Mouse (Mus musculus): ENCODE data around the gene Cit. TPM values are rescaled to one million over a fixed set of nuclear protein-coding genes. Genes with fewer than 3 reads are reported as not detected.

The Cit gene
- total RNA-seq, 2 experiments from 2014 or later = 2.7 to 3.3 TPM

DNA sequence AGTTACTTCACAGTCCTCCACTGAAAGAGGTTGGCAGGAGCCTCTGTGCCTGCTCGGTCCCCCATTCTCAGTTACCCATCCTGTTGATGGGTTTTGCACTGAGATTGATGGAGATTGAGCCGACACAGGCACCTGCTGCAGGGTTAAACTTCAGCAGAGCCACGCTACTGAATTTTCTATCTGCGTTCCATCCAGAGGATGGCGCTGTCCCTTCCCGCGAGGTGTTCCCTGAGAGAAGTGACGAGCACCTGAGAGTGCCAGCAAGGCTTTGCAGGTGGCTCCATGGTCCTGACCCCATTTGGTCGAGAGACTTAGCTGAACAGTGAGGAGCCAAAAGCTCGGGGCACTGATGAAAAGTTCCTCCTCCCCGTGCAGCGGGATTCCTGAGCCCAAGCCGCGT is 111.0 kb downstream of the Cit start:
- no peak for DNase-seq (ENCODE audit: low spot score in 2 of 2)

DNA sequence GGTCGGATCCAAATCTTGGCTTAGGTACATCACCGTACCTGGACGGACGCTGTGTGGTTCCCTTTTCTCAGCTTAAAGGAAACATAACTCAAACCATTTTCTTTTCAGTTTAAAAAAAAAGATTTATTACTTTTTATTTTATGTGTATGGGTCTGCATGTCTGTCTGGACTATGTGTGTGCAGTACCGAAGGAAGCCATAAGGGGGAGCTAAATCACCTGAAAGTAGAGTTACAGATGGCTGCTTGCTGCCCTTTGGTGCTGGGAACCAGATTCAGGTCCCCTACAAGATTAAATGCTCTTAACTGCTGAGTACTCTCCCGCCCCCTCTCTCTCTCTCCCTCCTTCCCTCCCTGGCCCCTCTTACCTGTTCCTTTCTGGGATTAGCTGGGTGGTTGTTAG is 112.1 kb downstream of the Cit start:
- DNase-seq (ENCODE audit: low spot score in 2 of 2) = no peak

DNA sequence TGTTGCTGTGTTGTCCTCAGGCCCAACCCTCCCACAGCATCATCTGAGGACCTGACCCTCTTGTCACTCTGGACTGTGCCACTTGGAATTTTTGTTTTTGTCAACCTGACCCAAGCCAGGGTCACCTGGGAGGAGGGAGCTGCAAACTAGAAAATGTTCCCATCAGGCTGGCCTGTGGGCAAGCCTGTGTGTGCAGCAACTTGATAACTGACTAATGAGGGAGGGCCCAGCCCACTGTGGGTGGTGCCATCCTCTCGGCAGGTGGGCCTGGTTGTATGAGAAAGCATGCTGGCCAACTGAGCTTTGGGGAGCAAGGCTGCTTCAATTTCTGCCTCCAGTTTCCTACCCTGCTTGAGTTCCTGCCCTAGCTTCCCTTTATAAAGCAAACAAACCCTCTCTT is 113.3 kb downstream of the Cit start:
- DNase-seq (ENCODE audit: low spot score in 2 of 2) = no peak

DNA sequence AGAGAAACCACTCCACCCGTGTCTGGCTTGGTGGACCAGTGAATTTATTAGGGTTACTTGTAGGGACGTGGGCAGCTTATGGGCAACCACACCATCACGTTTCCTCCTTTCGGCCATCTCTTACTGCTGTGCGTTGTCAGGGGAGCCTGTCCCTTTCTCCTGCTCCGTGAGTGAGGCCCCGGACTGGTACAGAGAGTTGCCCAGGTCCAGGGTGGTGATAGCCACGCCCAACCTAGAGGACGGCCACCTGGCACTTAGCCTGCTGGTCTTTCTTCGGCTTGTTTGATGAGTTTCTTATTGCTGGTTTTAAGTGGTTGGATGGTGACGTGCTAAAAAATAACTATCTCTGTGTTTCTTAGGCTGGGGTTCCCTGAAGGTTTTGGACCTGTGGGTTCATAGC is 113.7 kb downstream of the Cit start:
- no peak for DNase-seq (ENCODE audit: low spot score in 2 of 2)

DNA sequence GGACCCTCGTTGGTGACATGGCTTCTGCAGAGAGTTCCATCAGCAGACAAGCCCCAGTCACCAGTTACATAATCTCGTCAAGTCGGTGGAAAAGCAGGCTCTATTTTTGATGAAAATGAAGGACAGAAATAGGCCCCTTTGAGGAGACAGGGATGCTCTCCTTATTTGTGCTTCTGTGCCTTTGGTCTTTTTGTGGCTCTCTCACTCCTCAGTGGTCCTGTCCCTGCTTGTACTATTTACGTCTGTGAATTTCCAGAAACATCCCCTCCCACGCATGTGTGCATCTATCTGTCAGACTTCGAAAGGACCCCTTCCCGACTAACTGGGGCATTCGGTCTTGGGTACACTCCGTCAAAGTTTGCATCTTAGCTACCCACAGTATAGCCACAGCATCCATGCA is 116.7 kb downstream of the Cit start:
- DNase-seq (ENCODE audit: low spot score in 2 of 2) = no peak

DNA sequence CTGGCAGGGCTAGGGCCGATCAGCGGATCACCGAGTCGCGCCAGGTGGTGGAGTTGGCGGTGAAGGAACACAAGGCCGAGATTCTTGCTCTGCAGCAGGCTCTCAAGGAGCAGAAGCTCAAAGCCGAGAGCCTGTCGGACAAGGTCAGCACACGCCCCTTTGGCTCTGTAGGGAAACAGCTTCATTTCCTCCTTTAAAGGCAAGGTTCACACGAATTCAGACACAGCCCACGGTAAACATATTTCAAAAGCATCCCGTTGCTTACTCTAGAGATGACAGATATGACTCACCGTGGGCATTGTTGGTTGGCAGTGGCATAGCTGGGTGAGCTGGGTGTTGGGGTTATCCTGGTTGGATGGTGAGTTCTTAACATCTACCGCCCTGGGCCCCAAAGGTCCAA is 126.2 kb downstream of the Cit start:
- DNase-seq (ENCODE audit: low spot score in 2 of 2) = no peak

DNA sequence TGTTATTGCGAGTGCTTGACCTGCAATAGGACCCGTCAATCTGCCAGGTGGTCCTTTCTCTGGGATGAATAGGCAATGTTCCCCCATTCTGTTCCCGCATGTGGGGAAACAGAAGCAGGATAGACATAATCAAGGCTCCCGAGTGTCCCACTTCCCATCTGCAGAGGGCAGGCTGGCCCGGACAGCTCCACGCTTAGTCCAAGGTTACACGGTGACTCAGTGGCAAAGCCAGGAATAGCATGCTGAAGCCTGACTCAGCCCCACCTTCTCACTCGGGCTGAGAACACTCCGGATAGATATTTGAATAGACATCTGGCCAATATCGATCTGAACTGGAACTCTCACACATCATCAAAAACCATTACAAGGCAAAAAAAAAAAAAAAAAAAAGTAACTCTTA is 130.6 kb downstream of the Cit start:
- peak in 1 of 2 experiments; percentile 51 for DNase-seq (ENCODE audit: low spot score in 2 of 2)

DNA sequence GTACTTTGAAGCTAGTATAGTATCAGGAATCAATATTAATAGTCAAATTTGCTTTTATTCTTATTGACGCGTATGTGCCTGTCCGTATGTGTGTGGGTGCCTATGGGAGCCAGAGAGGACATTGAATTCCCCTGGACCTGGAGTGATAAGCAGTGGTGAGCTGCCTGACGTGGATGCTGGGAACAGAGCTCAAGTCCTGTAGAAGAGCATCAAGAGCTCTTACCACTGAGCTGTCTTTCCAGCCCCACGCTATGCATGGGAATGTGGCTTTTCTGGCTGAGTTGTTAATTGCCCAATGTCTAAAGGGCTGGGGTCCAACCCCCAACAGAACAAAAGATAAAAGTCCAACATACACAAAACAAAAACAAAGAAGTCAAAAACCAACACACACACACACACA is 131.4 kb downstream of the Cit start:
- no peak for DNase-seq (ENCODE audit: low spot score in 2 of 2)

DNA sequence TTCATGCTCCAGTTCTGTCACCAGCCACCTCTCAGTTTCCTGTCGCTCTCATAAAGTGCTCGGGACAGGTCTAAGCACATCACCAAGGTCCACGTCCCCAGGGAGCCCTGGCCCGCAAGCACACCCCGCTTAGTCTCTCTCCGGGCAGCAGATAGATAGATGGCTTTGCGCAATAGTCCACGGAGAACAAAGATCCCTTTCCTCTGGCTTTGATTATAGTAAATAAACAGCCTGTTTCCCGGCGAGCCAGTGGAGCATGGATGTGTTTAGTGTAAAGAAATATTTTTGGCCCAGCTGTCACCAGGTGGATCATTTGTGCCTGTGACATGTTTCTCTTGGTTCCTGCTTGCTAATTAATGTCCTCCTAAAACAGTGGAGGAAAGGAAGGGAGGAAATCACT is 132.2 kb downstream of the Cit start:
- no peak for DNase-seq (ENCODE audit: low spot score in 2 of 2)

DNA sequence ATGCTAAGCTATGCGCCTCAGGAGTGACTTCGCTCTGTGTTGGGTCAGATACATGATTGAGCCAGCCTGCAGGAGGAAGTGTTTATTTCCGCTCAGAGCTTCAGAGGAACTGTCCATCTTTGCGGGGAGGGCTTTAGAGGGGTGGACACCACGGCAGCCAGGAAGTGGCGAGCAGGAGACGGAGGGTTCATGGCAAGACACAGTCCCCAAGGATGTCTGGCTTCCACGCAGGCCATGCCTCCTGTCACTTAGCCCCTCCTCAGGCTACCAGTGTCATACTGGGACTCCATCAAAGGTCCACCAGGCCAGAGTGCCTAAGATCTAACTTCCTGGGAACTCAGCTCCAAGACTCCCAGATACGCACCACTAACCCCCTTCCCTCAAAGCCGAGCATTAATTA is 132.7 kb downstream of the Cit start:
- DNase-seq (ENCODE audit: low spot score in 2 of 2) = no peak

DNA sequence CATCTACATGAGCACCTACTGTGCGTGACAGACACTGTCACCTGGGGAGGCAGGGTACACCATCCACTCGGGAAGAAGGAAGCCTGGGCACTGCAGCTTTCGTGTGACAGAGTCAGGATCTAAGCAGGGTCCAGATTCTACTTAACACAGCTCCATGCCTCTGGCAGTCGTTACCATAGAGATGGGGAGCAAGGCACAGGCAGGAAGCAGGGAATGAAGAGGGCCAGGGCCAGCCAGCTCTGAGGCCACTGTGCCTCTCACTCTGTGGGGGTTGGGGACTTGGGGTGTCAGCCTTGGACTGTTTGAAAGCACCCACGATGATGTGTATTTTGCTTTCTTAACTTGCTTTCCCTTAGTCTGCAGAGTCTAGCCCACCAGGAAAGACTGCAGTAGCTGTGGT is 133.2 kb downstream of the Cit start:
- DNase-seq (ENCODE audit: low spot score in 2 of 2) = no peak

DNA sequence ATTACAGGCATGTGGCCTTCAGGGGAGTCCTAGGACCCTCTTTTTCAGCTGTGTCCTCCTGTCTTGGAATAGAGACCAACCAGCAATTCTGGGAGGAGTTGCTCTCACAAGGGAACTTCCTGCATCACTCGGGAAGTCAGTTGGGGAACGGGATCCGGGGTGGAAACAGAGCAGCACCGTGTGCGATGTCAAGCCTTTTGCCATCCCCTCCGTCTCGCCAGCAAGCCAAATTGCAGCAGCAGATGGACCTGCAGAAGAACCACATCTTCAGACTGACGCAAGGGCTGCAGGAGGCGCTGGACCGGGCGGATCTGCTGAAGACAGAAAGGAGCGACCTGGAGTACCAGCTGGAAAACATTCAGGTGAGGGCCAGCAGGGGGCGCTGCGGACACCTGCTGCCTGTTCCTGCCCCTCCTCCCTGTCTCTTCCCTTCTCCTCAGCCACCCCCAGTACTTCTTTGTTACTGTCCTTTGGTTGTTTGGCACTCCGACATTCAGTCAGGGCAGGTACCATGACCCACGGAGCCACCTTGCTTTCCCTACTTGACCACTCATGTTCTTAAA is 134.1 kb downstream of the Cit start:
- no peak for DNase-seq (ENCODE audit: low spot score in 2 of 2)

DNA sequence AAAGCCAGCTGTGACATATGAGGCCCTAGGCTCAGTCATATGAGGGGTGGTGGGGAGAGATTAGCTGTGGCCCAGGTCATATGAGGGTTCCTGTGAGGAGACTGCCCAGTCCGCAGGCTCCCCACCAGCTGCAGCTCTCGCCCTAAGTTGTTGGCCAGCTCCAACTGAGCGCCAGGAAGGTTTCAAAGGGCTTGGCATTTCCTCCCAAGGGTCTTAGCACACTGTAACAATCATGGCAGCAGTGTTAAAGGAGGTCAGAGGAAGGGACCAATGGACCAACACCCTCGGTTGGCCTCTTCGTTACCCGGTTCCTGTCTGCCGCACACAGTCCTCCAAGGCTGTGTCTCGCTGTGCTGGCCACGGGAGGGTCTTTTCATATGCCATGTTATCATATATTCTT is 135.5 kb downstream of the Cit start:
- no peak for DNase-seq (ENCODE audit: low spot score in 2 of 2)

DNA sequence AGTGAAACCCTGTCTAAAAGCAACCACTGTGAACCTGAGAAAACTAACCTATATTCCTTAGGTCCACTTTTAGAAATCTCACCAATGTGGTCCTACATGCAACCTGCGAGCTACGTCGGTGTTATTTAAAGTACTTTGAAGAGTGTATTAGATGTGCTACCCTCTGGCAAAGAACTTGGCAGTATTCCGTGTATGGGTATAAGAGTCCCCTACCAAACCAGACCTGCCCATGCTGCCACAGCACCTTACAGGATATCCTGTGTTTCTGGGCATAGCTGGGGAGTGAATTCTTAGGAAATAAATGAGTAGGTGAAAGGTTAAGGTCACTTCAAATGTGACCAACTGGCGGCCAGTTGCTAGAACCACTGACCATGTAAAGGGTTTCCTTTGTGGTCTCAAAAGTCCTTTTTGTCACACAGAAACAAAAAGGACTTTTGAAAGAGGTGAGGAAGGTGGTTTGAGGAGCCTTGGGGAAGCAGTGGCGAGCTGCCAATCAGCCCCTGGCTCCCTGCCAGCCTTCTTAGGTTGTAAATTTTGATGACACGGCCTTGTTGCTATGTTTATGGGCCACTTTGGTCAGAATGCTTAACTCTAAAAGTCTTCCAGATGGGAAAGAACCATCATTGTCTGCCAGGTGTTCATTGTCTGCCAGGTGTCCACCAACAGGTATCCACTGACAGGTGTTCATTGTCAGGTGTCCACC is 137.7 kb downstream of the Cit start:
- peak; percentile 54 to 71 for DNase-seq (ENCODE audit: low spot score in 2 of 2)

DNA sequence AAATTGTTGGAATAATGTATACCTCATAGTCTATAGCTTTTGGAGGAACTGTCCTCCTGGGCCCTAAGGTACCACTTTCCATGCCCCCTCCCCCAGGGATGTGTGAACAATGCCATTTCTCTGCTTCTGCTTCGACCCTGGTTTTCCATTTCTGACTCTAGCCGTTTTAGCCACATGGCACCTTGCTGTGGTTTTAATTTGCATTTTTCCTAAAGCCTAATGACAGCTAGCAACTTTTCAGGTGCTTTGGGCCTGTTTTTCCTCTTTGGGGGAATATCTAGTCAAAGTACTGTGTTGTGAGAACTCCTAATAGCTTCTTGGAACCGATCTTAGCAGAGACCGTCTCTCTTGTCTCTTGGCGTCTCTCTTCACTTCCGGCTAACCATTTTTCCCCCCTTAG is 139.3 kb downstream of the Cit start:
- DNase-seq (ENCODE audit: low spot score in 2 of 2) = no peak

DNA sequence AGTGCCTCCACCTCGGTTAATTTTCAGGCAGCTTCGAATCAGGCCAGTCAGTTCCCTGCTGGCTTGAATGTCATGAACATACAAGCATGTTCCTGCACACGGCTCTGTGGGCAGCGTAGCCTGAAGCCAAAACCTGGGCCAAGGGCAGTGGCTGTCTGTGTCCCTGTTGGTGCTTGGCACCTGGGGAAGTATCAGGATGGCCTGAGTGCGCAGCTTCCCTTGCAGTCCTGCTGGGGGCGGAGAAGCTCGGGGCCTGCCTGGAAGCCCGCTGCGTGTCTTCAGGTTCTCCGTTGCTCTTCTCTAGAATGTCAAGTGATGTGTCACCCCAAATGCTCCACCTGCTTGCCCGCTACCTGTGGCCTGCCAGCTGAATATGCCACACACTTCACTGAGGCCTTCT is 140.0 kb downstream of the Cit start:
- no peak for DNase-seq (ENCODE audit: low spot score in 2 of 2)

DNA sequence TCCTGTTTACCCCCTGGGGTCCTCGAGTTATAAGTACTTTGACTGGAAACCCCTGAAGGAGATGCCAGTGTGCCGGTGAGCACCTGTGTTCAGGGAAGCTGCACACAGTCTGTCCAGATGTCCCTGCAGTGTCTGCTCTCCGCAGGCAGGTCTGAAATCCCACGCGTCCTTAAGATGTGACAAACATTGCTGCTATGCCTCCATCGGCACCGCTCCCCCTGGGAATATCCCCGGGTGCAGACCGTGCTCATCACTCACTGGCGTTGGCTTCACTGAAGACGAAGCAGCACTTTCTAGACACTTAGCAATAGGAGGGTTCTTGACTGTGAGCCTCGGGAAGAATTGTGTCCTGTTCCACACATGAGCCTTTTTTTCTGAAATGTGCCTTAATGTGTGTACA is 142.2 kb downstream of the Cit start:
- DNase-seq (ENCODE audit: low spot score in 2 of 2) = no peak

DNA sequence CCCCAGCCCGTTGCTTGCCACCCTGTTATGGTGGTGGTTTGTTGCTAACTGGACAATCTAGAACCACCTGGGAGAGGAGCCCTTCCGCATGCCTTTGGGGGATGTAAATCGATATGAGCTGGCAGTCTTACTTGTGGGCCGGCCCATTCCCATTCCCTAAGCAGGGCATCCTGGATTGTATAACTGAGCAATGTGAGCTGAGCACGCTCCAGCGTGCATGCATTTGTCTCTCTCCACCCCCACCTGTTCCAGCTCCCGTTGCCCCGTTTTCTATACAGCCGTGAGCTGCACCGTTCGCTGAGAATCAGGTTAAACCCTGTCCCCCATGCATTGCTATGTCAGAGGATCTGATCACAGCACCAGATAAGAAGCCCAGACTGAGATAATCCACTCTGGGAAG is 146.6 kb downstream of the Cit start:
- no peak for DNase-seq (ENCODE audit: low spot score in 2 of 2)

DNA sequence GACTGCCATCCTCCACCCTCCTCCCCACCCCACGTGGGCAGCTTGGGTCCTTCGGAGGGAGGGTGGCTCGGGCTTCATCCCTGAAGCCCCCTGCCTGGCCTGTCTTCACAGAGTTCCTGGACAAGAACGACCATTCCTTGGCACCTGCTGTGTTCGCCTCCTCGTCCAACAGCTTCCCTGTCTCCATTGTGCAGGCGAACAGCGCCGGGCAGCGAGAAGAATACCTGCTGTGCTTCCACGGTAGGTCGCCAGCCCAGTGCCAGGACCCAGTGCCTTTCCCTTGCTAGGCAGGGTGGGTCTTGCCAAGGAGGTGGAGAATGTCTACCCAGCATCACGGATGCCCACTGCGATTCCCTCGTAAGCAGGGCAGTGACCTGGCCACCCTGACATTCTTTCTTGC is 149.0 kb downstream of the Cit start:
- DNase-seq (ENCODE audit: low spot score in 2 of 2) = no peak

DNA sequence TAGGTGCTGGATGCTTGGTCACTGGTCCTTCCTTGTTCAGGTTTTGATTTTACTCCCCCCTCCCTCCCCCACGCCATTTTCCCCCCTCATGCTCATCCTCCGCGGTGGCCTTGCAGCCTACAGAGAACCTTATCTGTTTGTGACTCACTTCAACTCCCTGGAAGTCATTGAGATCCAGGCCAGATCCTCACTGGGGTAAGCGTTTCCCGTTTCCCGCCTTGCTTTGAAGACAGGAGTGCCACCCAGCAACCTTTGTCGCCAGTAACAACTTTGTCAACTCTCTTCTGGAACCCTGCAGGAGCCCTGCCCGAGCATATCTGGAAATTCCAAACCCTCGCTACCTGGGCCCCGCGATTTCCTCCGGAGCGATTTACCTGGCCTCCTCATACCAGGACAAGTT is 152.3 kb downstream of the Cit start:
- DNase-seq (ENCODE audit: low spot score in 2 of 2) = no peak

DNA sequence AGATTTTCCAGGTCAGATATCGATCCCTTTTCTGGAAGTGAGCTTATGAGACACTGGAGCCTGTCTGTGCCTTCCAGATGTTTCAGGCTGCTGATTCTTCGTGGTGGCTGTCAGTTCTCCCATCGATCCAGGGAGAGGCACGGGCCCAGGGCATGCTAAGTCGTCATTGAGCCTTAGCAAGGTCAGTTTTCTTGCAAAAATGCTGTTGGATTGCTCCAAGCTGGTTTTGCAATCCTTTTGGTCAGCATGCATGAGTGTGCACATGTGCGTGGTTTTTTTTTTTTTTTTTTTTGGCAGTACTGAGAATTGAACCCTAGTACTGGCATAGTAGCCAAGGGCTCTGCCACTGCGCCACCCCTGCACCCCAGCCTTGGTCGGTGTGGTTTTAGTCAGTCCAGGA is 158.1 kb downstream of the Cit start:
- no peak for DNase-seq (ENCODE audit: low spot score in 2 of 2)

DNA sequence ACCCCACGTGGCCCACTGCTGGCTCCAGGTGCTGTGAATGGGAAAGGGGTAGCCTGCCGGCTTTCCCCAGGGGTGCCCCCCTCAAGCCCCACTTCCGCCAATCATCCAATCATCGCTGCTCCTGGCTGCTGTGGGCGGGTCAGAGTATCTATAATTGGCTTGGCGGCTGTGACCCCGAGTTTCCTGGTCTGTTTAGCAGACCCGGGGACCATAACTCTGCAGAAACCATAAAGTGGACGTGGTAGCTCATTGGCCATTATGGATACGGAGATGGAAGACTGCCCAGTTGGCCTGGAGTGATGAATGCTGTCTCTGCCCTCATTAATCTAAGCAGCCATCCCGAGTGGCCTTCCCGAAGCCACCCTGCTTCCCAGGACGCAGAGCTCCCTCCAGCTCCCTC is 158.7 kb downstream of the Cit start:
- DNase-seq (ENCODE audit: low spot score in 2 of 2) = no peak

DNA sequence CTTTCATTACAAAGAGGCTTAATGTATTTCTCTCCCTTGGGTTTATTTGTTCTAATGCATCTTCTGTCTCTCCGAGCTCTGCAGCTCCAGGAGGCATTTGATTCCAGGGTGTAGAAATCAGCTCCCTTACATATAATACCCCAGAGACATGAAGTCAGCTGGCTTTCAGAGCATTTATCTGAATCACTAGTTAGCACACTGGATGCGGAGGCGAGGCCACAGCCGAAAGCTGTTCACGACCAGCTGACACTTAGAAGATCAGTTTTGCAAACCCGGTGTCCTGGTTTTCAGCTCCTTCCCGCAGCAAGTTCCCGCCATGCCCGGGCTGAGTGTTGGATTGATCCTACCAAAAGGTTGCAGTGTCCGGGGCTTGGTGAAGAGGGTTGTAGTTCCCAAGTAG is 159.2 kb downstream of the Cit start:
- DNase-seq (ENCODE audit: low spot score in 2 of 2) = no peak
